Mouse (Mus musculus) limb, embryonic 13.5 days (tissue): ENCODE measurements around the gene Slco1a6. TPM values are rescaled to one million over a fixed set of nuclear protein-coding genes. Genes with fewer than 3 reads are reported as not detected.
"Not testable (repeated sequence)": the region's sequence is repeated elsewhere in the genome, so short reads cannot be mapped to it uniquely, and the experiment has no call there.

Source experiments
- ATAC-seq: fragments of 200-750 bp; cut with Nextera tagmentation; 2 replicates; pipeline ENCODE4 v1.8.0; 2017; ENCODE audit warnings: low read depth, moderate number of reproducible peaks, moderate TSS enrichment; ENCODE audit not compliant: low FRiP score
- H3K27ac ChIP-seq: fragments of 300-500 bp; sonication (generic); 2 replicates; pipeline ENCODE4 v1.5.1; 2015; ENCODE audit warnings: inconsistent platforms, mild to moderate bottlenecking, moderate library complexity
- H3K27me3 ChIP-seq: fragments of 300-500 bp; sonication (generic); 2 replicates; pipeline ENCODE4 v1.6.1; 2015; ENCODE audit warnings: mild to moderate bottlenecking, inconsistent platforms
- H3K36me3 ChIP-seq: fragments of 300-500 bp; sonication (generic); 2 replicates; pipeline ENCODE4 v1.6.1; 2015; ENCODE audit warnings: inconsistent platforms, mild to moderate bottlenecking, moderate library complexity
- H3K4me1 ChIP-seq: fragments of 300-500 bp; sonication (generic); 2 replicates; pipeline ENCODE4 v1.6.1; 2015; ENCODE audit warnings: inconsistent platforms
- H3K4me2 ChIP-seq: fragments of 300-500 bp; sonication (generic); replicated peaks from 2 replicates; pipeline ENCODE4 v1.6.1; 2015; ENCODE audit warnings: inconsistent platforms, mild to moderate bottlenecking, moderate library complexity
- H3K4me3 ChIP-seq: fragments of 300-500 bp; sonication (generic); 2 replicates; pipeline ENCODE4 v1.5.1; 2015; ENCODE audit warnings: moderate library complexity, mild to moderate bottlenecking, inconsistent platforms
- H3K9ac ChIP-seq: fragments of 300-500 bp; sonication (generic); 2 replicates; pipeline ENCODE4 v1.6.1; 2015; ENCODE audit warnings: mild to moderate bottlenecking, inconsistent platforms
- H3K9me3 ChIP-seq: fragments of 300-500 bp; sonication (generic); 2 replicates; pipeline ENCODE4 v1.6.1; 2016; ENCODE audit warnings: inconsistent platforms
- WGBS: fragments of 180-500 bp; shearing (Covaris S2); methylation state at CpG from one replicate; pipeline ENCODE4 v1.1.7; 2015; 5-methylcytosine and 5-hydroxymethylcytosine counted together
- polyA plus RNA-seq: library from polyadenylated mRNA; unstranded; fragments of >200 nt; fragmentation: Nextera tagmentation; extraction: Ambion mirVana; gene quantifications from 2 replicates; pipeline ENCODE4 v1.2.1, GENCODE M21; 2015

The Slco1a6 gene
- polyA plus RNA-seq, 1 experiment from 2014 or later = not detected

DNA sequence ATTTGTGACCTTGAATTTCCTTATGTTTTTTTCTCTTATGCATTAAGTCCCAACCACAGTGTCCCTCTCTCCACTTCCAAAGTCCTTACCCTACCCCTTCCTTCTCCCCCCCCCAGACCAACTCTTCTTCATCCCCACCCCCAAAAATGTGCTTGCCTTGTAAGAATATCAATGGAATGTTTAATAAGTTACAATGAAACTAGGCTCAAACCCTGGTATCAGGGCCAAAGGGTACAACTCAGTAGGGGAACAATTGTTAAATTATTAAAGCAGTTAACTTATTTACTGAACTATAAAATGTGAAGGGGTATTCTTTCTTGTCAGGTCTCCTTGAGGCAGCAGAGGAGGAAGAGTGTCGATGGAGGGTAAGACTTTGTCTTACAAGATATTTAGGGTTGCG, 47.1 kb downstream of the Slco1a6 start:
- no peak overlapping the region for H3K27ac ChIP-seq
- WGBS = 92% methylated on average over 2 of the region's 2 CpGs
- no peaks in the 10 kb centered on the region for H3K36me3 ChIP-seq
- ATAC-seq = no peak
- no peak overlapping the region for H3K4me3 ChIP-seq
- no peak overlapping the region for H3K9ac ChIP-seq
- H3K4me2 ChIP-seq = no peak overlapping the region
- H3K9me3 ChIP-seq = no peaks in the 10 kb centered on the region
- H3K4me1 ChIP-seq = no peaks in the 10 kb centered on the region
- H3K27me3 ChIP-seq = no peaks in the 10 kb centered on the region

DNA sequence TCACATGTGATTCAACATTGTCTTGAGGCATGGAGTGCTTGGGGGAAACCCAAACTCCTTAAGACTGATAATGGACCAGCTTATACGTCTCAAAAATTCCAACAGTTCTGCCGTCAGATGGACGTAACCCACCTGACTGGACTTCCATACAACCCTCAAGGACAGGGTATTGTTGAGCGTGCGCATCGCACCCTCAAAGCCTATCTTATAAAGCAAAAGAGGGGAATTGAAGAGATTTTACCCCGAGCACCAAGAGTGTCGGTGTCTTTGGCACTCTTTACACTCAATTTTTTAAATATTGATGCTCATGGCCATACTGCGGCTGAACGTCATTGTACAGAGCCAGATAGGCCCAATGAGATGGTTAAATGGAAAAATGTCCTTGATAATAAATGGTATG, 54.2 kb downstream of the Slco1a6 start:
- not testable (repeated sequence) for H3K27me3 ChIP-seq, H3K4me1 ChIP-seq, H3K9ac ChIP-seq, H3K9me3 ChIP-seq, ATAC-seq, H3K27ac ChIP-seq, H3K4me3 ChIP-seq, H3K4me2 ChIP-seq, H3K36me3 ChIP-seq
- WGBS = 98% methylated on average over 6 of the region's 10 CpGs

DNA sequence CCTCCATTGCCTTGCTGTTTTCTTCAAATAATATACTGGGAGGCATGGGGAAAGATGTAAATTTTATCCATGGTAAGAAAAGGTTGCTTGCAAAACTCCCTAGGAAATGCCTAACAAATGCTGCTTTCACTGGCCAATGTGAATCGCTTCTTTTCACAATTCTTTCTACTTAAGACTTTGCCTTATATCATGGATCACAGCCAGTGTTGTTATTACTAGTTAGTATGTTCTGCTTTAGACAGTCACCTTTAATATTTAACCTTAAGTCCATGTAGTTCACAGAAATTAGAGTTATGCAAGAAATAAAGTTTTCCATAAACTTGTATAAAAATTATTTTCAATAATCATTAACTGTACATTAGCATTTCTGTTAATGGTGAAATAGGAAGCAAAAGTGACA, 60.0 kb downstream of the Slco1a6 start:
- Histone ChIP-seq H3K4me3 (no peak overlapping the region), H3K4me1 (no peaks in the 10 kb centered on the region), H3K27ac (no peak overlapping the region), H3K9me3 (no peaks in the 10 kb centered on the region), H3K36me3 (no peaks in the 10 kb centered on the region), H3K9ac (no peak overlapping the region), H3K27me3 (no peaks in the 10 kb centered on the region), H3K4me2 (no peak overlapping the region)
- ATAC-seq = no peak
- WGBS = 88% methylated on average over 1 of the region's 1 CpGs

DNA sequence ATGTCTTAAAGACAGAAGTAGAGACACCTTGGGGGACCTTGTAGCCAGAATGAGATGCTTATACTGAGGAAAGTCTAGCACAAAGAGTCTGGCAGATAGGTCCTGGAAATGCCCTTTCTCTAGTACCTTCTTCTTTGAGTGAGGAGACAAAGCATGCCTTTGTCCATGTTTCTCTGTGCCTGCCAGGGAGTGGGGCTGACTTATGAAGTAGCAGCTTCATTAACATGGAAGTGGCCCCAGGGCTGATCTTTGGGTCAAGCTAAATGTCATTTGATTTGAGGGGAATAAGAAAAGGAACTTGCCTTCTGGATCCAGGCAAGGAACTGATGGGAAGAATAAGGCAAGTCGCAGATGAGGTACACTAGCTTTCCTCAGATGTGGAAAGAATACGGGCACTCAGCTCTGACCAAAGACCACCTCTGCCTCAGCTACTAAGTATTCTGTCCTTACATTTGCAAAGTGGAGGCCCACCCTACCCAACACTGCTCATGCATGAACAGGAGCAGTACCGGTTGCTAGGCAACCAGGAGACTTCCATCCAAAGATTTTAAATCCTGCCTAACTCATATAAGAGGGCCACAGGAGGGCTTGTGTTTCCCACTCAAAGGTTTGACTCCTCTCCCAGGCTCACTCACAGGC, 96.5 kb downstream of the Slco1a6 start:
- Histone ChIP-seq H3K27me3 (no peaks in the 10 kb centered on the region), H3K9ac (no peak overlapping the region), H3K27ac (no peak overlapping the region), H3K4me3 (no peak overlapping the region), H3K4me1 (no peaks in the 10 kb centered on the region), H3K4me2 (no peak overlapping the region), H3K9me3 (no peaks in the 10 kb centered on the region), H3K36me3 (no peaks in the 10 kb centered on the region)
- no peak for ATAC-seq
- WGBS = 91% methylated on average over 3 of the region's 3 CpGs

DNA sequence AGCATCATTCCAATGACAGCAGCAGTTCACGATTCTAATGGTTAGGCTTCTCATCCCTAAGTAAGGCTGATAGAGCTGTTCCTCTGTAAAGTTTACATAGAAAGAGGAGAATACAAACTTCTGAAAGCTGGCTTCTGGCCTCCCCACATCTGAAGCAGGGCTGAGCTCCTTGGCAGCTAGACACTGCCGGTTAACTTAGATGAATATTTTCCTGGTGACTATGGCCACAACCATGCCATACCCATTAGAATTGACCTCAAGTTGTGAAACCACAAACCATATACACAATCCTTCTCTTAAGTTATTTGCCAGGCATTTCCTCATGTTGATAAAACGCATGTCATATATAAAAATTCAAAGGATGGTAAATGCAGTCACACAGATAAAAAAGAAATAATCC, 117.2 kb downstream of the Slco1a6 start:
- no peak overlapping the region for H3K4me3 ChIP-seq
- H3K36me3 ChIP-seq = no peaks in the 10 kb centered on the region
- no peaks in the 10 kb centered on the region for H3K27me3 ChIP-seq
- H3K27ac ChIP-seq = no peak overlapping the region
- H3K9ac ChIP-seq = no peak overlapping the region
- ATAC-seq = no peak
- WGBS = 88% methylated on average over 3 of the region's 3 CpGs
- H3K4me1 ChIP-seq = no peaks in the 10 kb centered on the region
- H3K4me2 ChIP-seq = no peak overlapping the region
- no peaks in the 10 kb centered on the region for H3K9me3 ChIP-seq

DNA sequence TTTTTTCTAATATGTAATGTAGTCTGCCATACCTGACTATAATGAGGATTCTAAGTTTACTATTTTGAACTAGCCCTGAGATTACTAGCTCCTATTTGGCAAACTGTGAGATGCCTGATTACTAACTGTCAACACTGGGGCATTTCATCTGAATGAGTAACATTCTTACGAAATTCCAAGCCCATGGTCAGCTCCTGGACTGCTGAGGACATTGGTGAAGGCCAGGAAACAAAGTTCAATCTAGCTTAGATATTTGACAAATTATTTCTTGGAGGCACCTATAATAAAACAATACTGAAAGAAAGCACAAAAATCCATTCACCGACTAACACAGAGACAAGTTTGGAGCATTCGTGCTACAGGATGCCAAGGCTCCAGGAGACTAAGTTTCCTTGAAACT, 150.0 kb downstream of the Slco1a6 start:
- not testable (repeated sequence) for H3K27ac ChIP-seq

DNA sequence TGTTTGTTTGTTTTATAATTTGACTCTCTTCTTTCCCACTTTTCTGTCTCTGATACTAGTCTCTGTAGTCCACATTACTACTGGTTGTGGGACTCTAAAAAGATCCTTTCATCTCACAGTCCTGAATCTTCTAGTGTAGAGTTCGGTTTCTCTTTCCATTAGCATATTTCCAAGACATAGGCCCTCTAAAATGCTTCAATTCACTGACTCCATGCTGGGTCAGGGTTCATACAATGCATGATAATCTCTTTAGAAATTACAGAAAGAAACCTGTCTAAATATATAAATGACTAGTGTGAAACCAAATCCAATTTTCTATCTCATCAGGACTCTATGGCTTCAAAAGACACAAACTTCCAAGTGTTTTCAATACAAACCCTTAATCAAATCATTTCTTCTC, 160.6 kb downstream of the Slco1a6 start:
- H3K27ac ChIP-seq = no peak overlapping the region
- H3K9ac ChIP-seq = no peak overlapping the region
- ATAC-seq = no peak
- H3K36me3 ChIP-seq = no peaks in the 10 kb centered on the region
- no peaks in the 10 kb centered on the region for H3K4me1 ChIP-seq
- peaks cover 6% of the 10 kb centered on the region for H3K9me3 ChIP-seq
- no peak overlapping the region for H3K4me2 ChIP-seq
- 85% methylated on average over 1 of the region's 1 CpGs for WGBS
- H3K27me3 ChIP-seq = no peaks in the 10 kb centered on the region
- H3K4me3 ChIP-seq = no peak overlapping the region

More for the DNA sequence above, 150.0 kb downstream of the Slco1a6 start:
- H3K9ac ChIP-seq, ATAC-seq, H3K27me3 ChIP-seq, H3K4me1 ChIP-seq, H3K9me3 ChIP-seq, H3K4me3 ChIP-seq, H3K4me2 ChIP-seq, H3K36me3 ChIP-seq: not testable (repeated sequence)
- WGBS = 86% methylated on average over 3 of the region's 3 CpGs

DNA sequence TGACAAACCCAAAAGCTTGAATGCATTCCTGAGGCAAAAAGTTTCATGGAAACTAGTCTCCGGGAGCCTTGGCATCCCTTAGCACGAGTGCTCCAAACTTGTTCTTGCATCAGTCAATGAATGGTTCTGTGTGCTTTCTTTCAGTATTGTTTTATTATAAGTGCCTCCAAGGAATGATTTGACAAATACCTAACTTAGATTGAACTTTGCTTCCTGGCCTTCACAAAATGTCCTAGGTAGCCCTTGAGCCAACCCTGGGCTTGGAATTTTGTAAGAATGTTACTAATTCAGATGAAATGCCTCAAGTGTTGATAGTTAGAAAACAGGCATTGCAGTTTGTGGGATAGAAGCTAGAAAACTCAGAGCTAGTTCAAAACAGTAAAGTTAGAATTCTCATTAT, 162.6 kb downstream of the Slco1a6 start:
- Histone ChIP-seq H3K27ac (no peak overlapping the region), H3K9me3 (peaks cover 6% of the 10 kb centered on the region), H3K27me3 (no peaks in the 10 kb centered on the region), H3K4me2 (no peak overlapping the region), H3K9ac (no peak overlapping the region), H3K4me1 (no peaks in the 10 kb centered on the region), H3K4me3 (no peak overlapping the region), H3K36me3 (no peaks in the 10 kb centered on the region)
- WGBS = 90% methylated on average over 2 of the region's 2 CpGs
- no peak for ATAC-seq

DNA sequence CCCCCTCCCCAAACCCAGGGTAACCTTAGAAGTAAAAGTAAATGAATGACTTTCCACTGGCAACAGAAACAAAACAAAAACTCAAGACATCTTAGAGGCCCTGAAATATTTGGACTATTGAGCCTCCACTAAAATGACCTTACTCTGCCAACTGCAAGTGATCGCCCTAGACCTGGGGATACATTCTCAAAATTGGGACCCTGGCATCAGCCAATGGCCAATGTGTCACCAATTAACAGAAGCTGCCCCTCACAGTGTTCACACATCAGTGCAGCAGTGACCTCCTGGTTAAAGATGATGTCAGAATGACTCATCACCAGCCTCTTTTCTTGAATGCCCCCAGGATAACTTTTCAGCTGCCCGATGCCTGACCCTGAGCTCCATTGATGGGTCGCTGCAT, 166.4 kb downstream of the Slco1a6 start:
- no peak overlapping the region for H3K27ac ChIP-seq
- no peak overlapping the region for H3K4me3 ChIP-seq
- H3K36me3 ChIP-seq = no peaks in the 10 kb centered on the region
- WGBS = 94% methylated on average over 3 of the region's 3 CpGs
- ATAC-seq = no peak
- no peak overlapping the region for H3K4me2 ChIP-seq
- no peaks in the 10 kb centered on the region for H3K27me3 ChIP-seq
- peaks cover 6% of the 10 kb centered on the region for H3K9me3 ChIP-seq
- H3K9ac ChIP-seq = no peak overlapping the region
- no peaks in the 10 kb centered on the region for H3K4me1 ChIP-seq

DNA sequence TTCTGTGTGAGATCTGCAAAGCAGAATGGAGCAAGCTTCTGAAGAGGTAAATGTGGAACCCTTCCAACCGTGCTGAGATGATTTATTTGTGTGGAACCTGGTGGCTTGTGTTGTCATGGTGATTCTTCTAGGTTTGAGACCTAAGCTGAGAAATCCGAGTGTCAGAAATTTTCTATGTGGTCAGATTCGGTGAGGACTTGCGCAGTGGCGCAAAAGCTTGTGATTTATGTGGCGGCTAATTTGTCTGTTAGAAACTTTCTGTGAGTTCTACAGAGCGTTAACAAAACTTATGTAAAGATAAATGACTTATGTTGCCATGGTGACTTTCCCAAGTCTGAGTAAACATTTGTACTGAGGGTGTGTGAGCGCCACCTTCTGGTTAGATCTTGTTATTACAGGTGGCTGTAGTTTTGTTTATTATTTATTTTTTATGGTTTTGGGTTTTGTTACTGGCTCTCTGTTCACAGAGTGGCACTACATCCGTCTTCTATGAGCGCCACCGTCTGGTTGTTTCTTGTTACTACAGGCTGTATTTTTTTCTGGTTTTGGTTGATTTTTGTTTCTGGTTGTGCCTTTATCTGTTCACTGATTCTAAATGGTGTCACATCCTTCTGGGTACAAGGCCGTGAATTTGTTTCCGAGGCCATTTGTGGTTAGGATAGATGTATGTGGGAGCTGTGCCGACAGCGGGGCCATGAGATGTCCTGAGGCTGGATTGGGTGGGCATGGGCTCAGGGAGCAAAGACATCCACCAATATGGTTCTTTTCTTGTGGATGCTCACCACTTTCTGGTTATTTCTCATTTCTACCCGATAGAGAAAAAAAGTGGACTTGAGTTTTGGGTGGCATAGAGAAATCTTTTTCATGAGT, 167.8 kb downstream of the Slco1a6 start:
- WGBS = 54% methylated on average over 16 of the region's 16 CpGs
- Histone ChIP-seq H3K9ac (no peak overlapping the region), H3K27me3 (no peaks in the 10 kb centered on the region), H3K4me1 (no peaks in the 10 kb centered on the region), H3K4me3 (no peak overlapping the region), H3K9me3 (no peaks in the 10 kb centered on the region), H3K4me2 (no peak overlapping the region), H3K36me3 (no peaks in the 10 kb centered on the region), H3K27ac (no peak overlapping the region)
- peak; percentile 37; the same call in 1 of the 2 replicates for ATAC-seq

DNA sequence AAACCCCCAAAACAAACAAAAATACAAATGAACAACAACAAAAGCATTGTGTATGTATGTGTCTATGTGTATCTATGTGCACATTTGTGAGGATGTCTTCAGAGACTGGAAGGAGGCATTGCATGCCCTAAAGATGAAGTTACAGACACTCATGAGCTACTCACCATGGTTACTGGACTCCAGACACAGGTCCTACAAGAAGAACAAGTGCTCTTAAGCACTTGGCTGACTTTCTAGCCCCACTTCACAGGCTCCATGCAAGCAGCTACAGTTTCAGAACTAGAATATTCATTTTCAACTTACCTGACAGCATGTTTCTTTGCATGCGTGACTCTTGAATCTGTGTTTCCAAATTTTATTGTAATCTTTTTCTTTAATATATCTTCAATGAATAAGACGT, 172.6 kb downstream of the Slco1a6 start:
- WGBS = 80% methylated on average over 2 of the region's 2 CpGs
- Histone ChIP-seq H3K36me3 (no peaks in the 10 kb centered on the region), H3K27ac (no peak overlapping the region), H3K4me2 (no peak overlapping the region), H3K9me3 (no peaks in the 10 kb centered on the region), H3K4me1 (no peaks in the 10 kb centered on the region), H3K4me3 (no peak overlapping the region), H3K9ac (no peak overlapping the region), H3K27me3 (no peaks in the 10 kb centered on the region)
- no peak for ATAC-seq
